Mouse (Mus musculus): ENCODE data around the gene Rbbp4. TPM values are rescaled to one million over a fixed set of nuclear protein-coding genes. Genes with fewer than 3 reads are reported as not detected.

The Rbbp4 gene
- polyA plus RNA-seq, 1 experiment from 2014 or later = 437 TPM

DNA sequence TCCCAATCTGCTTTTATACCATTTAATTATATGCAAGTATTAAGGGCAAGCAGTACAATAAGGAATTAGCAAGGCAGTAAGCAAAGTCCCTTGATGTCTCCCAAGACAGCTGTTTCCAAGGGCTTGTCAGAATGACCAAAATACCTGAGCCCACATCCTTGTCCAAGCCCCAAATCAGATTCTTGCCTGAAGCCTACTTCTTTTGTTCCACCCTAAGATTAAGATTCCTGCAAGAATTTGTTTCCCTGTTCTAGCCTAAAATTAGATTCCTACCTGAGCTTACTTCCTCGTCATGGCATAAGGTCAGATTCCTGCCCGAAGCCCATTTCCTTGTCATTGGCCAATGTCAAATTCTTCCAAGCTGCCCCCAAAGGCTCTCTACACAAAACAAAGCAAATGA lies 50.5 kb downstream of the Rbbp4 start:
- Histone ChIP-seq H3K36me3 (ENCODE audit: control insufficient read depth, insufficient read depth, low read length) (no peaks in the 10 kb centered on the region), H3K27me3 (ENCODE audit: control insufficient read depth, insufficient read depth, low read length) (peaks cover 6% of the 10 kb centered on the region; the same call in 1 of the 2 replicates), H3K4me1 (ENCODE audit: control insufficient read depth, insufficient read depth, low read length) (peaks cover 18% of the 10 kb centered on the region), H3K9ac (ENCODE audit: low read depth, low read length) (no peak overlapping the region), H3K4me2 (replicated peaks; ENCODE audit: low read depth, low read length) (no peak overlapping the region), H3K9me3 (ENCODE audit: control insufficient read depth, low read length) (no peaks in the 10 kb centered on the region), H3K27ac (ENCODE audit: low read depth, low read length) (no peak overlapping the region), H3K4me3 (ENCODE audit: low read length) (no peak overlapping the region)
- ATAC-seq (ENCODE audit: low FRiP score, low TSS enrichment) = no peak
- 78% methylated on average over 2 of the region's 2 CpGs for WGBS

- Histone ChIP-seq H3K4me1 (ENCODE audit: control insufficient read depth, insufficient read depth, low read length) (peaks cover 13% of the 10 kb centered on the region), H3K9me3 (ENCODE audit: control insufficient read depth, low read length) (no peaks in the 10 kb centered on the region), H3K27me3 (ENCODE audit: control insufficient read depth, insufficient read depth, low read length) (peaks cover 6% of the 10 kb centered on the region; the same call in 1 of the 2 replicates), H3K36me3 (ENCODE audit: control insufficient read depth, insufficient read depth, low read length) (no peaks in the 10 kb centered on the region), H3K9ac (ENCODE audit: low read depth, low read length) (no peak overlapping the region), H3K4me2 (replicated peaks; ENCODE audit: low read depth, low read length) (no peak overlapping the region), H3K4me3 (ENCODE audit: low read length) (no peak overlapping the region), H3K27ac (ENCODE audit: low read depth, low read length) (no peak overlapping the region)
- 83% methylated on average over 5 of the region's 5 CpGs for WGBS
- ATAC-seq (ENCODE audit: low FRiP score, low TSS enrichment) = no peak
These were observed 51.9 kb downstream of the Rbbp4 start for GRCm38 (mm10) chr4:129283226-129283625.

DNA sequence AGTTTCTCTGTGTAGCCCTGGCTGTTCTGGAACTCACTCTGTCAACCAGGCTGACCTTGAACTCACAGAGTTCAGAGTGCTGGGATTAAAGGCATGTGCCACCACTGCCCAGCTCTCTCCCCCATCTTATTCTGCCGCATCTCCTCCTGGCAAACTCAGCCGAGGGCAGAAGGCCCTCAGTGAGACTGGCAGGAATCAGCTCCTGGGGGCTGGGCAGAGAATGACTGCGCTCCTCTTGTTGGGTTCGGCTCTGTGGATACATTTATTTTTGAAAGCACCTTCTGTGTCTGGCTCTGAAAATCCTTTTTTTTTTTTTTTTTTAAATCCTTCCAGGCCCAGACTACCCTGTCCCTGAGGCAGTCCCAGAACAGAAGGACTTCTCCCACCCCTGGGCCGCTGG lies 52.4 kb downstream of the Rbbp4 start:
- Histone ChIP-seq H3K27ac (ENCODE audit: low read depth, low read length) (no peak overlapping the region), H3K4me2 (replicated peaks; ENCODE audit: low read depth, low read length) (no peak overlapping the region), H3K4me3 (ENCODE audit: low read length) (no peak overlapping the region), H3K27me3 (ENCODE audit: control insufficient read depth, insufficient read depth, low read length) (peaks cover 6% of the 10 kb centered on the region; the same call in 1 of the 2 replicates), H3K36me3 (ENCODE audit: control insufficient read depth, insufficient read depth, low read length) (no peaks in the 10 kb centered on the region), H3K9me3 (ENCODE audit: control insufficient read depth, low read length) (no peaks in the 10 kb centered on the region), H3K9ac (ENCODE audit: low read depth, low read length) (no peak overlapping the region), H3K4me1 (ENCODE audit: control insufficient read depth, insufficient read depth, low read length) (peaks cover 12% of the 10 kb centered on the region)
- WGBS = 80% methylated on average over 5 of the region's 5 CpGs
- ATAC-seq (ENCODE audit: low FRiP score, low TSS enrichment) = no peak

- Histone ChIP-seq H3K4me1 (ENCODE audit: control insufficient read depth, insufficient read depth, low read length) (no peaks in the 10 kb centered on the region), H3K27me3 (ENCODE audit: control insufficient read depth, insufficient read depth, low read length) (no peaks in the 10 kb centered on the region), H3K4me2 (replicated peaks; ENCODE audit: low read depth, low read length) (no peak overlapping the region), H3K27ac (ENCODE audit: low read depth, low read length) (no peak overlapping the region), H3K36me3 (ENCODE audit: control insufficient read depth, insufficient read depth, low read length) (no peaks in the 10 kb centered on the region), H3K9ac (ENCODE audit: low read depth, low read length) (no peak overlapping the region), H3K4me3 (ENCODE audit: low read length) (no peak overlapping the region), H3K9me3 (ENCODE audit: control insufficient read depth, low read length) (no peaks in the 10 kb centered on the region)
- ATAC-seq (ENCODE audit: low FRiP score, low TSS enrichment) = peak; percentile 42
- WGBS = 2% methylated on average over 18 of the region's 18 CpGs
These were observed 58.7 kb downstream of the Rbbp4 start for GRCm38 (mm10) chr4:129276453-129276865.

- WGBS = 44% methylated on average over 5 of the region's 5 CpGs
- Histone ChIP-seq H3K4me2 (replicated peaks; ENCODE audit: low read depth, low read length) (no peak overlapping the region), H3K4me1 (ENCODE audit: control insufficient read depth, insufficient read depth, low read length) (no peaks in the 10 kb centered on the region), H3K9ac (ENCODE audit: low read depth, low read length) (no peak overlapping the region), H3K36me3 (ENCODE audit: control insufficient read depth, insufficient read depth, low read length) (no peaks in the 10 kb centered on the region), H3K4me3 (ENCODE audit: low read length) (no peak overlapping the region), H3K27me3 (ENCODE audit: control insufficient read depth, insufficient read depth, low read length) (no peaks in the 10 kb centered on the region), H3K9me3 (ENCODE audit: control insufficient read depth, low read length) (no peaks in the 10 kb centered on the region), H3K27ac (ENCODE audit: low read depth, low read length) (no peak overlapping the region)
- ATAC-seq (ENCODE audit: low FRiP score, low TSS enrichment) = peak; percentile 8; the same call in 1 of the 2 replicates
These were observed 62.5 kb downstream of the Rbbp4 start for GRCm38 (mm10) chr4:129272756-129273046.

DNA sequence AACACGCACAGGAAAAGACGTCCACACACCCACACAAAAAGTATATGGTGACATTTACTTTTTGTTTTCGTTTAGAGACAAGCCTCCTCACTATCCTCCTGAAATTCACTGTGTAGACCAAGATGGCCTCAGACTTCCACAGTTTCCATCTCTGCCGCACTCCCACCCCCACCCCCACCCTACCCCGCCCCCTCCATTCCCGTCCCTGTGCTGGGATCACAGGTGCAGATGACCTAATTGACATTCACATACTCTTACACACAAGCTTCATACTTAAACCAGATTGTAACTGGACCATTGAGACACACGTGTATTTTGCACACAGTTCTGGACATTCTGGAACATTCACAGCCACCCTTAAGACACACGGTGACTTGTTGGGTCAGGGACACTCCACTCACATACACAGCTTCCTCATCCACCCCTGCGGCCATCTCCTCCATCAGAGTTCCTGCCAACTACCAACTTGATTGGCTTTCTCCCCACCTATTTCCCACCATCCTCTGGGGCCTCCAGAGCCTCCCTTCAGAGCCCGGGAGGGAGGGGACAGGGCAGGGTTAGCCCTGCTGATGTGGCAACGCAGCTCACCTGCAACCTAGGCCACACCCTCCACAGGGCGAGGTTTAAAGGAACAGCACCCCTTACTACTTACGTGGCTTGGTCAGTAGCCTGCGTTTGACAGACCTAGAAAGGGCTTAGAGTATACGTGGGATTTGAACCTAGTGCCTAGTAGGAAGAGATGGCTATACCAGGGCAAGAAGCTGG lies 63.0 kb downstream of the Rbbp4 start:
- peak; percentile 65 for ATAC-seq (ENCODE audit: low FRiP score, low TSS enrichment)
- Histone ChIP-seq H3K4me3 (ENCODE audit: low read length) (no peak overlapping the region), H3K4me2 (replicated peaks; ENCODE audit: low read depth, low read length) (peak overlapping the region; percentile 21; the same call in 1 of the 2 replicates), H3K9me3 (ENCODE audit: control insufficient read depth, low read length) (no peaks in the 10 kb centered on the region), H3K9ac (ENCODE audit: low read depth, low read length) (no peak overlapping the region), H3K27ac (ENCODE audit: low read depth, low read length) (no peak overlapping the region), H3K27me3 (ENCODE audit: control insufficient read depth, insufficient read depth, low read length) (no peaks in the 10 kb centered on the region), H3K4me1 (ENCODE audit: control insufficient read depth, insufficient read depth, low read length) (no peaks in the 10 kb centered on the region), H3K36me3 (ENCODE audit: control insufficient read depth, insufficient read depth, low read length) (no peaks in the 10 kb centered on the region)
- WGBS = 21% methylated on average over 15 of the region's 15 CpGs

DNA sequence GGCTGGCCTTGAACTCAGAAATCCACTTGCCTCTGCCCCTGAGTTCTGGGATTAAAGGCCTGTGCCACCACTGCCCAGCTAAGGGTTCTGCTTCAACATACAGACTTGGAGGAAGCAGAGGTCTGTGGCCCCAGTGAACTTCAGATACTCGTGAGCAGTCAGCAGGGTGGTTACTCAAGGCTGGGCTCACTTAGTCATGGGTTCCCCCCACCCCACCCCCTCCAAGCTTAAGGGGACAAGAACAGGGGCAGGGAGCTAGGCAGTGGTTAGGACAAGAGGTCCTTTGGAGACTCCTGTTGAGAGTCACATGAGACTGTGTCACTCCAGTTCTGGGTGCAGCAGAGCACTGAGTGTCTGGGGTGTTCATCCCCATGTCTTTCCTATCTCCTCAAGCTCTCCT lies 66.5 kb downstream of the Rbbp4 start:
- no peaks in the 10 kb centered on the region for H3K36me3 ChIP-seq (ENCODE audit: control insufficient read depth, insufficient read depth, low read length)
- no peak overlapping the region for H3K4me2 ChIP-seq (replicated peaks; ENCODE audit: low read depth, low read length)
- no peak overlapping the region for H3K4me3 ChIP-seq (ENCODE audit: low read length)
- H3K27me3 ChIP-seq (ENCODE audit: control insufficient read depth, insufficient read depth, low read length) = no peaks in the 10 kb centered on the region
- H3K9me3 ChIP-seq (ENCODE audit: control insufficient read depth, low read length) = no peaks in the 10 kb centered on the region
- peaks cover 2% of the 10 kb centered on the region; the same call in 1 of the 2 replicates for H3K4me1 ChIP-seq (ENCODE audit: control insufficient read depth, insufficient read depth, low read length)
- H3K27ac ChIP-seq (ENCODE audit: low read depth, low read length) = no peak overlapping the region
- no peak for ATAC-seq (ENCODE audit: low FRiP score, low TSS enrichment)
- no peak overlapping the region for H3K9ac ChIP-seq (ENCODE audit: low read depth, low read length)
- WGBS = 37% methylated on average over 1 of the region's 1 CpGs

DNA sequence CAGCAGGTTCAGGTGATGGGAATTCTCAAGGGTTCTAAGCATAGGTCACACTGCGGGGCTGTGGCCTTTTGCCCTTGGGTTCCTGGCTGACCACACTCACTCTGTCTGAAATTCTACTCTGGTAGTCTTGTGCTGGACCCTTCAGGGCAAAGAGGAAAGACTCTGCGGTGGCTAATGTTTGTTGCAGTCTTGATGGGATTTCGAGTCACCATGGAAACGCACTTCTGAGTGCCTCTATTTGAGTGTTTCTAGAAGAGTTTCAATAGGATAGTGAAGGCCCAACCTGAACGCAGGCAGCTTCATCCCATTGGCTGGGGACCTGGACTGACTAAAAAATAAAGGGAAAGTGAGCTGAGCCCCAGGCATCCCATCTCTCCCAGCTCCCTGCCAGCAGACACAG lies 68.3 kb downstream of the Rbbp4 start:
- H3K9me3 ChIP-seq (ENCODE audit: control insufficient read depth, low read length) = no peaks in the 10 kb centered on the region
- WGBS = 84% methylated on average over 5 of the region's 5 CpGs
- no peaks in the 10 kb centered on the region for H3K27me3 ChIP-seq (ENCODE audit: control insufficient read depth, insufficient read depth, low read length)
- H3K4me3 ChIP-seq (ENCODE audit: low read length) = no peak overlapping the region
- no peak for ATAC-seq (ENCODE audit: low FRiP score, low TSS enrichment)
- peaks cover 8% of the 10 kb centered on the region; the same call in 1 of the 2 replicates for H3K4me1 ChIP-seq (ENCODE audit: control insufficient read depth, insufficient read depth, low read length)
- no peak overlapping the region for H3K9ac ChIP-seq (ENCODE audit: low read depth, low read length)
- H3K36me3 ChIP-seq (ENCODE audit: control insufficient read depth, insufficient read depth, low read length) = no peaks in the 10 kb centered on the region
- no peak overlapping the region for H3K4me2 ChIP-seq (replicated peaks; ENCODE audit: low read depth, low read length)
- no peak overlapping the region for H3K27ac ChIP-seq (ENCODE audit: low read depth, low read length)

GRCm38 (mm10) chr4:129266191-129266590 lies 69.0 kb downstream of the Rbbp4 start:
- no peak for ATAC-seq (ENCODE audit: low FRiP score, low TSS enrichment)
- WGBS = 71% methylated on average over 4 of the region's 4 CpGs
- Histone ChIP-seq H3K4me2 (replicated peaks; ENCODE audit: low read depth, low read length) (no peak overlapping the region), H3K9ac (ENCODE audit: low read depth, low read length) (no peak overlapping the region), H3K9me3 (ENCODE audit: control insufficient read depth, low read length) (no peaks in the 10 kb centered on the region), H3K27ac (ENCODE audit: low read depth, low read length) (no peak overlapping the region), H3K4me1 (ENCODE audit: control insufficient read depth, insufficient read depth, low read length) (peaks cover 8% of the 10 kb centered on the region; the same call in 1 of the 2 replicates), H3K27me3 (ENCODE audit: control insufficient read depth, insufficient read depth, low read length) (no peaks in the 10 kb centered on the region), H3K36me3 (ENCODE audit: control insufficient read depth, insufficient read depth, low read length) (no peaks in the 10 kb centered on the region), H3K4me3 (ENCODE audit: low read length) (no peak overlapping the region)
